Mouse (Mus musculus) heart, embryonic 14.5 days (tissue): ENCODE results near the gene Atg101. TPM values are rescaled to one million over a fixed set of nuclear protein-coding genes. Genes with fewer than 3 reads are reported as not detected.
"Not testable (repeated sequence)": the region's sequence is repeated elsewhere in the genome, so short reads cannot be mapped to it uniquely, and the experiment has no call there.

ENCODE experiments used
- ATAC-seq: fragments of 200-750 bp; cut with Nextera tagmentation; 2 replicates; pipeline ENCODE4 v1.8.0; 2017; ENCODE audit warnings: low read depth, moderate TSS enrichment; ENCODE audit not compliant: insufficient number of reproducible peaks, insufficient read depth, low FRiP score
- H3K27ac ChIP-seq, 2 experiments: fragments of 200-500 bp in 1 of 2; fragments of 300-500 bp in 1 of 2; sonication (generic) in 1 of 2; replicated peaks in 1 of 2; 2 replicates each; pipeline ENCODE4 v1.5.1; 2012 to 2014; ENCODE audit warnings: low read depth in 2 of 2, low read length in 2 of 2, control low read depth in 1 of 2, mild to moderate bottlenecking in 1 of 2, mixed read lengths in 1 of 2; ENCODE audit not compliant: control insufficient read depth in 1 of 2, insufficient read depth in 1 of 2
- H3K27me3 ChIP-seq: fragments of 300-500 bp; sonication (generic); 2 replicates; pipeline ENCODE4 v1.6.1; 2014; ENCODE audit warnings: mild to moderate bottlenecking, low read length, control low read depth; ENCODE audit not compliant: control insufficient read depth, insufficient read depth
- H3K36me3 ChIP-seq: fragments of 300-500 bp; sonication (generic); 2 replicates; pipeline ENCODE4 v1.6.1; 2014; ENCODE audit warnings: mild to moderate bottlenecking, control low read depth, low read length, mixed read lengths; ENCODE audit not compliant: control insufficient read depth, insufficient read depth
- H3K4me1 ChIP-seq, 2 experiments: fragments of 200-500 bp in 1 of 2; fragments of 300-500 bp in 1 of 2; sonication (generic) in 1 of 2; 2 replicates each; pipeline ENCODE4 v1.6.1; 2012 to 2014; ENCODE audit warnings: low read length in 2 of 2, control low read depth in 1 of 2, mixed read lengths in 1 of 2; ENCODE audit not compliant: control insufficient read depth in 2 of 2, insufficient read depth in 2 of 2
- H3K4me2 ChIP-seq: fragments of 300-500 bp; sonication (generic); 2 replicates; pipeline ENCODE4 v1.6.1; 2014; ENCODE audit warnings: mild to moderate bottlenecking, low read length
- H3K4me3 ChIP-seq, 2 experiments: fragments of 200-500 bp in 1 of 2; fragments of 300-500 bp in 1 of 2; sonication (generic) in 1 of 2; 2 replicates each; pipeline ENCODE4 v1.5.1; 2012 to 2014; ENCODE audit warnings: low read length in 2 of 2, mild to moderate bottlenecking in 2 of 2, control low read depth in 1 of 2, low read depth in 1 of 2, moderate library complexity in 1 of 2; ENCODE audit not compliant: control insufficient read depth in 1 of 2, insufficient read depth in 1 of 2
- H3K9ac ChIP-seq: fragments of 300-500 bp; sonication (generic); 2 replicates; pipeline ENCODE4 v1.6.1; 2014; ENCODE audit warnings: mild to moderate bottlenecking, low read length
- H3K9me3 ChIP-seq: fragments of 300-500 bp; sonication (generic); 2 replicates; pipeline ENCODE4 v1.6.1; 2016; ENCODE audit warnings: low read length, control low read depth; ENCODE audit not compliant: control insufficient read depth
- WGBS: fragments of 180-500 bp; shearing (Covaris S2); extraction: QIAGEN DNeasy Blood & Tissue Kit; methylation state at CpG from one replicate; pipeline ENCODE4 v1.1.7; 2014; 5-methylcytosine and 5-hydroxymethylcytosine counted together
- polyA plus RNA-seq: library from polyadenylated mRNA; unstranded; fragments of >200 nt; fragmentation: Nextera tagmentation; extraction: Ambion mirVana; gene quantifications from 2 replicates; pipeline ENCODE4 v1.2.1, GENCODE M21; 2014

The Atg101 gene
- polyA plus RNA-seq, 1 experiment from 2014 or later = 50.4 TPM

DNA sequence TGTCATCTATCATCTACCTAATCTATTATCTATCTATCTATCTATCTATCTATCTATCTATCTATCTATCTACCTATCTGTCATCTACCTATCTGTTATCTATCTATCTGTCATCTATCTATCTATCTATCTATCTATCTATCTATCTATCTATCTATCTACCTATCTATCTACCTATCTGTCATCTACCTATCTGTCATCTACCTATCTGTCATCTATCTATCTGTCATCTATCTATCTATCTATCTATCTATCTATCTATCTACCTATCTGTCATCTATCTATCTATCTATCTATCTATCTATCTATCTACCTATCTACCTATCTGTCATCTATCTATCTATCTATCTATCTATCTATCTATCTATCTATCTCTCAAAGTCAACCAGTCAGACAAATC is 40.3 kb downstream of the Atg101 start:
- not testable (repeated sequence) for H3K36me3 ChIP-seq, H3K27me3 ChIP-seq, H3K4me3 ChIP-seq, ATAC-seq, H3K4me2 ChIP-seq, H3K27ac ChIP-seq, H3K9ac ChIP-seq, H3K9me3 ChIP-seq
- H3K4me1 ChIP-seq = peaks cover 9 to 14% of the 10 kb centered on the region in 2 experiments; a peak in 3 of 4 replicates

- Histone ChIP-seq H3K9ac (no peak overlapping the region), H3K36me3 (no peaks in the 10 kb centered on the region), H3K4me3 (no peak overlapping the region), H3K9me3 (no peaks in the 10 kb centered on the region), H3K27me3 (no peaks in the 10 kb centered on the region), H3K4me1 (peaks cover 5 to 12% of the 10 kb centered on the region in 2 experiments; a peak in 3 of 4 replicates), H3K27ac (no peak overlapping the region), H3K4me2 (no peak overlapping the region)
- ATAC-seq = no peak
- 36% methylated on average over 10 of the region's 10 CpGs for WGBS
Observed at GRCm38 (mm10) chr15:101325991-101326534, 42.0 kb downstream of the Atg101 start.

- ATAC-seq = no peak
- no peak overlapping the region for H3K4me3 ChIP-seq
- 4% methylated on average over 6 of the region's 6 CpGs for WGBS
Observed at GRCm38 (mm10) chr15:101327282-101327681, 43.2 kb downstream of the Atg101 start.

GRCm38 (mm10) chr15:101328876-101329563 is 44.9 kb downstream of the Atg101 start:
- 51% methylated on average over 3 of the region's 3 CpGs for WGBS

More at GRCm38 (mm10) chr15:101327282-101327681, 43.2 kb downstream of the Atg101 start:
- no peak overlapping the region for H3K9ac ChIP-seq
- H3K27ac ChIP-seq = no peak overlapping the region
- H3K27me3 ChIP-seq = no peaks in the 10 kb centered on the region
- peaks cover 5 to 8% of the 10 kb centered on the region in 2 experiments; a peak in 2 of 4 replicates for H3K4me1 ChIP-seq
- H3K36me3 ChIP-seq = no peaks in the 10 kb centered on the region
- H3K4me2 ChIP-seq = no peak overlapping the region
- no peaks in the 10 kb centered on the region for H3K9me3 ChIP-seq

GRCm38 (mm10) chr15:101329564-101329892 is 45.5 kb downstream of the Atg101 start:
- 67% methylated on average over 3 of the region's 3 CpGs for WGBS
- Histone ChIP-seq H3K4me3 (no peak overlapping the region), H3K36me3 (no peaks in the 10 kb centered on the region), H3K4me1 (peaks cover 5 to 8% of the 10 kb centered on the region in 2 experiments; a peak in 2 of 4 replicates), H3K9me3 (no peaks in the 10 kb centered on the region), H3K9ac (no peak overlapping the region), H3K4me2 (no peak overlapping the region), H3K27me3 (no peaks in the 10 kb centered on the region), H3K27ac (no peak overlapping the region; a peak in 1 of 4 replicates)
- no peak for ATAC-seq

More at GRCm38 (mm10) chr15:101328876-101329563, 44.9 kb downstream of the Atg101 start:
- Histone ChIP-seq H3K36me3 (no peaks in the 10 kb centered on the region), H3K9me3 (no peaks in the 10 kb centered on the region), H3K4me1 (peaks cover 5 to 8% of the 10 kb centered on the region in 2 experiments; a peak in 2 of 4 replicates), H3K27me3 (no peaks in the 10 kb centered on the region), H3K4me3 (no peak overlapping the region), H3K9ac (no peak overlapping the region), H3K27ac (no peak overlapping the region; a peak in 1 of 4 replicates), H3K4me2 (no peak overlapping the region)
- ATAC-seq = no peak

- ATAC-seq = no peak
- WGBS = 69% methylated on average over 4 of the region's 4 CpGs
- H3K27me3 ChIP-seq = no peaks in the 10 kb centered on the region
- no peak overlapping the region for H3K27ac ChIP-seq
- no peaks in the 10 kb centered on the region for H3K9me3 ChIP-seq
- H3K9ac ChIP-seq = no peak overlapping the region
- H3K4me2 ChIP-seq = no peak overlapping the region
- no peak overlapping the region for H3K4me3 ChIP-seq
- no peaks in the 10 kb centered on the region for H3K36me3 ChIP-seq
- H3K4me1 ChIP-seq = peaks cover 5 to 8% of the 10 kb centered on the region in 2 experiments; a peak in 2 of 4 replicates
Observed at GRCm38 (mm10) chr15:101331090-101331489, 47.0 kb downstream of the Atg101 start.

GRCm38 (mm10) chr15:101332370-101332769 is 48.3 kb downstream of the Atg101 start:
- peaks cover 13 to 15% of the 10 kb centered on the region in 2 experiments; a peak in 3 of 4 replicates for H3K4me1 ChIP-seq
- WGBS = 67% methylated on average over 4 of the region's 4 CpGs

More at GRCm38 (mm10) chr15:101332370-101332769, 48.3 kb downstream of the Atg101 start:
- no peaks in the 10 kb centered on the region for H3K9me3 ChIP-seq
- H3K27me3 ChIP-seq = no peaks in the 10 kb centered on the region
- no peaks in the 10 kb centered on the region for H3K36me3 ChIP-seq
- H3K27ac ChIP-seq = no peak overlapping the region
- H3K4me2 ChIP-seq = no peak overlapping the region
- no peak overlapping the region for H3K9ac ChIP-seq
- no peak overlapping the region for H3K4me3 ChIP-seq
- no peak for ATAC-seq
